Mouse (Mus musculus): ENCODE measurements around the gene Pxt1. TPM values are rescaled to one million over a fixed set of nuclear protein-coding genes. Genes with fewer than 3 reads are reported as not detected.
A peak's percentile ranks its signal among the peaks of the same experiment; 100 is the strongest.

Pxt1 gene
- polyA plus RNA-seq, 1 experiment from 2014 or later: not detected

DNA sequence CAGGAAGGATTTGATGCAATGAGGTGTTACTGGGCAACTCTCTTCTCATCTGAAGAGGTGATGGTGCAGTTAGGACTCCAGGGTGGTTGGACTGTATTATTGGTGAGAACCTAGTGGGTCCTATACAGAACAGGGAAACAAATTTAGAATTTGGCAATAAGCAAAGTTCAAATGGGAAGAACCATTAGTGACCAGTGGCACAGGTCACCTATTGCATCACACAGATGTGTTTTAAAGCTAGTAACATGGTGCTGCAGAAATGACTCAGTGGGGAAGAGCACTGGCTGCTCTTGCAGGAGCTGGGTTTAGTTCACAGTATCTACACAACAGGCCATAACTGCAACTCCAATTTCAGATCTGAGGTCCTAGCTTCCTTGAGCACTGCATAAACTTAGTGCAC is 26.5 kb upstream of the Pxt1 start:
- no peak overlapping the region for H3K9ac ChIP-seq
- no peak for ATAC-seq (ENCODE audit: low FRiP score)
- H3K36me3 ChIP-seq: peaks cover 97% of the 10 kb centered on the region
- no peaks in the 10 kb centered on the region for H3K27me3 ChIP-seq
- H3K9me3 ChIP-seq (replicated peaks): no peaks in the 10 kb centered on the region
- no peak overlapping the region for H3K4me2 ChIP-seq (replicated peaks)
- H3K27ac ChIP-seq: no peak overlapping the region
- no peaks in the 10 kb centered on the region for H3K4me1 ChIP-seq
- H3K4me3 ChIP-seq: no peak overlapping the region

- Histone ChIP-seq H3K27ac (no peak overlapping the region; the same call in 1 of the 2 replicates), H3K36me3 (peaks cover 99% of the 10 kb centered on the region), H3K9me3 (replicated peaks) (no peaks in the 10 kb centered on the region), H3K4me1 (no peaks in the 10 kb centered on the region), H3K4me3 (no peak overlapping the region), H3K4me2 (replicated peaks) (no peak overlapping the region), H3K9ac (no peak overlapping the region), H3K27me3 (no peaks in the 10 kb centered on the region)
- WGBS: 80% methylated on average over 11 of the region's 11 CpGs
- ATAC-seq (ENCODE audit: low FRiP score): no peak
These were observed 23.5 kb upstream of the Pxt1 start for GRCm38 (mm10) chr17:28967021-28967610.

- Histone ChIP-seq H3K4me3 (no peak overlapping the region), H3K36me3 (peaks cover 64% of the 10 kb centered on the region), H3K4me2 (replicated peaks) (no peak overlapping the region), H3K9me3 (replicated peaks) (no peaks in the 10 kb centered on the region), H3K27ac (no peak overlapping the region), H3K27me3 (no peaks in the 10 kb centered on the region), H3K4me1 (no peaks in the 10 kb centered on the region), H3K9ac (no peak overlapping the region)
- WGBS: 89% methylated on average over 10 of the region's 10 CpGs
- no peak for ATAC-seq (ENCODE audit: low FRiP score)
These were observed 18.0 kb upstream of the Pxt1 start for GRCm38 (mm10) chr17:28961596-28961995.

DNA sequence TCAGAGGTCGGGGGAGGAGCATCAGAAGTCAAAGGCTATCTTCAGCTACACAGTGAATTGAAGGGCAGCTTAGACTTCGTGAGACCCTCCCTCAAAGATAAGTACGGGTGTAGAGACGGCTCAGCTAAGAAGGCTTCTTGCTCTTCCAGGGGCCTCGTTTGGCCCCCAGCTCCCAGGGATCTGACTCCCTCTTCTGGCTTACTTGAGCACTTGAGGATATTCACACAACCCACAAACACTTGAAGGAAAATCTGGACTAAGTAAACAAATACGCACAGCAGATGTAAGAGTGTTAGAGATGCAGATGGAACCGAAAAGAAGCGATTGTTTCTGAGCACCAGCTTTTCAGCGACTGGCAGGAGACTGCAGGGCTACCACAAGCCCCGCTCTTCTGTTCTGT is 17.0 kb upstream of the Pxt1 start:
- Histone ChIP-seq H3K9me3 (replicated peaks) (no peaks in the 10 kb centered on the region), H3K4me2 (replicated peaks) (no peak overlapping the region), H3K36me3 (peaks cover 55% of the 10 kb centered on the region), H3K27me3 (no peaks in the 10 kb centered on the region), H3K4me1 (no peaks in the 10 kb centered on the region), H3K4me3 (no peak overlapping the region), H3K9ac (no peak overlapping the region), H3K27ac (no peak overlapping the region)
- 82% methylated on average over 10 of the region's 10 CpGs for WGBS
- ATAC-seq (ENCODE audit: low FRiP score): no peak

GRCm38 (mm10) chr17:28954416-28954815 is 10.8 kb upstream of the Pxt1 start:
- Histone ChIP-seq H3K9ac (no peak overlapping the region), H3K27ac (no peak overlapping the region), H3K4me2 (replicated peaks) (peak overlapping the region; percentile 89), H3K9me3 (replicated peaks) (no peaks in the 10 kb centered on the region), H3K36me3 (peaks cover 13% of the 10 kb centered on the region; the same call in 1 of the 2 replicates), H3K27me3 (no peaks in the 10 kb centered on the region), H3K4me3 (no peak overlapping the region), H3K4me1 (peaks cover 19% of the 10 kb centered on the region)
- 97% methylated on average over 9 of the region's 9 CpGs for WGBS
- ATAC-seq (ENCODE audit: low FRiP score): no peak

GRCm38 (mm10) chr17:28953251-28953650 is 9.6 kb upstream of the Pxt1 start:
- peaks cover 19% of the 10 kb centered on the region for H3K4me1 ChIP-seq
- H3K9ac ChIP-seq: peak overlapping the region; percentile 83
- H3K4me3 ChIP-seq: peak overlapping the region; percentile 60
- peaks cover 11% of the 10 kb centered on the region; the same call in 1 of the 2 replicates for H3K36me3 ChIP-seq
- H3K4me2 ChIP-seq (replicated peaks): peak overlapping the region; percentile 89
- no peak for ATAC-seq (ENCODE audit: low FRiP score)
- no peaks in the 10 kb centered on the region for H3K9me3 ChIP-seq (replicated peaks)
- no peaks in the 10 kb centered on the region for H3K27me3 ChIP-seq
- peak overlapping the region; percentile 93 for H3K27ac ChIP-seq
- WGBS: 31% methylated on average over 9 of the region's 9 CpGs

DNA sequence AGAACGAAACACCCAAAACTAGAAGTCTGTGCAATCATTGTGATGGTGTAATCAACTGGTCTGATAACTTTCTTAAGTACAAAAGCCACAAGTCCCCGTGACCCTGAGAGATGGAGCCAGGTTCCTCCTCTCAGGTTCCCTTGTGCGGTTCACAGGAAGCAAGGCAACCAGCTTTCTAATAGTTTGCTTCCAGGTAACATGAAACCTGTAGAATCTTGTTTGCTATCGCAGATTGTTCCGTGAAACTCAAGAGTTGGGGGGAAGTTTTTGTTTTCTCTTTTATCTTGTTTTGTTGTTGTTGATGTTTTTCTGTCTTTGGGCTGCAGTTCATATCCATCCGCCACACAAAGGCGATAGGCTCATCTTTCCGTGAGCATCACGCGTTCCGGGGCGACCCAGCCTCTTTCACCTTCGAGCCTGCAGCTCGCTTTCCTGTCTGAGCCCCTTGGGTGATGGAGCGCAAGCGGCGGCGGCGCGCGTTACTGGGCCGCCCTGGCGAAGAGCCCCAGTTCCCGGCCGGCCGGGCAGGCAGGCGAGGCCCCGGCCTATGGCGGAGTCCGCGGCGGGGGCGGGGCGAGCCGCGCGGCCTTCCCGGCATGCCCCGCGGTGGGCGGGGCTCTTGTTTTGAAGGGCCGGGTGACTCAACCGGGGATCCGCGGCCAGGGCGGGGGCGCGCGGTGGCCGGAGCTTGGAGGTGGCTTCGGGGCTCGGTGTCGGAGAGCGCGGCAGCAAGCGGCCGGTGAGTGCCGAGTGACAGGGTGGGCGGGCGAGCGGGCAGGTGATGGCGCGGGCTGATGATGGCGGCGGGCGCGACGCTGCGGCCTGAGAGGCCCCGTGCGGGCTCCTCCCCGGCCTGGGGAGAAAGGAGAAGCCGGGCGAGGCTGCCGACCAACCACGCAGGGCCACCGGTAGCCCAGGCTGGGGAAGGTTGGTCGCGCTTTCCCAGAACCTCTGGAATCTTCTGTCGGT is 8.5 kb upstream of the Pxt1 start, which contains the start of gene Kctd20:
Kctd20 (plus strand) TSS at position 120 of the 969 bp plus-strand sequence.
- peak; percentile 93 for ATAC-seq (ENCODE audit: low FRiP score)
- peaks cover 5% of the 10 kb centered on the region; the same call in 1 of the 2 replicates for H3K9me3 ChIP-seq (replicated peaks)
- peak within 1 kb of the TSS; percentile 93 for H3K27ac ChIP-seq
- peaks cover 19% of the 10 kb centered on the region for H3K4me1 ChIP-seq
- peak within 1 kb of the TSS; percentile 83 for H3K9ac ChIP-seq
- WGBS: under 1% methylated on average over 65 of the region's 80 CpGs
- H3K4me2 ChIP-seq (replicated peaks): peak within 1 kb of the TSS; percentile 89
- 0 out of 2 replicates have a peak, but pooled peaks cover 5% of the 10 kb centered on the region for H3K36me3 ChIP-seq
- peak within 1 kb of the TSS; percentile 60 for H3K4me3 ChIP-seq
- no peaks in the 10 kb centered on the region for H3K27me3 ChIP-seq

DNA sequence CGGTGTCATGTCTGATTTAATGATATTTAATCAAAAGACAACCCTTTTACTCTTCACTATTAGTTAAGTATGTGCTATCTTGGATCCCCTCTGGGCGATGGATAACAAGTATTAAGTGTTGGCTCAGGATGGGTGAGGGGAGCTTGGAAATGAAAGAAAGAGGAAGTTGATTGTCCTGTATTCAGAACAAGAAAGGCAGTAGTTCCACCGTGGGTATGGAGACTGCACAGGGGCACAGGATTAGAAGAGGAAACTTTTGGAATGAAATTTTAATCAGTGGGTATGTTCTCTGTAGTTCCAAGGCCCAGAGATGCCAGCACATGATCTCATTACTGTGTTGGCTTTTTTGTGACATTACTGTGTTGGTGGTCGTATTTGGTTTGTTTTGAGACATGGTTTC is 7.1 kb upstream of the Pxt1 start:
- Histone ChIP-seq H3K4me3 (no peak overlapping the region), H3K9ac (no peak overlapping the region)

DNA sequence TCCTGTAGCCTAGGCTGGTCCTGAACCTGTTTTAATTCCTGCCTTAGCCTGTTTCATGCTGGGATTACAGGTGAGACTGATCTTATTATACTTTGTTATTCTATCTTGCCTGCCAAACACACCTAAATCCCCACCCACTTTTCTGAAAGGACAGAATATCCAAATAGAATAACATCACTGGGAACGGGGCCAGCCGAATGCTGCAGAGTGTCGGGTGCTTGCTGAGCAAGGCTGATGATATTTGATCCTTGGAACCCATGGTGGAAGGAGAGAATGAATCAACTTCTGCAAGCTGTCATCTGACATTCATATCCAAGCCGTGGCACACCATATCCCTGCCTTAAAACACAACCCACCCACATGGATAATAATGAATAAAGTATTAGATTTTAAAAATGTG is 5.0 kb upstream of the Pxt1 start:
- H3K4me1 ChIP-seq: peaks cover 12% of the 10 kb centered on the region
- 70% methylated on average over 4 of the region's 4 CpGs for WGBS

More for the DNA sequence above, 7.1 kb upstream of the Pxt1 start:
- ATAC-seq (ENCODE audit: low FRiP score): no peak
- 76% methylated on average over 4 of the region's 4 CpGs for WGBS
- no peaks in the 10 kb centered on the region for H3K27me3 ChIP-seq
- peaks cover 5% of the 10 kb centered on the region; the same call in 1 of the 2 replicates for H3K9me3 ChIP-seq (replicated peaks)
- no peak overlapping the region for H3K4me2 ChIP-seq (replicated peaks)
- 0 out of 2 replicates have a peak, but pooled peaks cover 3% of the 10 kb centered on the region for H3K36me3 ChIP-seq
- H3K27ac ChIP-seq: no peak overlapping the region
- peaks cover 19% of the 10 kb centered on the region for H3K4me1 ChIP-seq

GRCm38 (mm10) chr17:28947011-28947939 is 3.6 kb upstream of the Pxt1 start:
- Histone ChIP-seq H3K27me3 (no peaks in the 10 kb centered on the region), H3K36me3 (no peaks in the 10 kb centered on the region), H3K4me1 (peaks cover 5% of the 10 kb centered on the region), H3K9ac (no peak overlapping the region), H3K27ac (no peak overlapping the region), H3K4me2 (replicated peaks) (no peak overlapping the region), H3K4me3 (no peak overlapping the region), H3K9me3 (replicated peaks) (peaks cover 5% of the 10 kb centered on the region; the same call in 1 of the 2 replicates)
- 89% methylated on average over 19 of the region's 19 CpGs for WGBS
- no peak for ATAC-seq (ENCODE audit: low FRiP score)

More for the DNA sequence above, 5.0 kb upstream of the Pxt1 start:
- H3K9ac ChIP-seq: no peak overlapping the region
- no peak overlapping the region for H3K27ac ChIP-seq
- H3K27me3 ChIP-seq: no peaks in the 10 kb centered on the region
- H3K9me3 ChIP-seq (replicated peaks): peaks cover 5% of the 10 kb centered on the region; the same call in 1 of the 2 replicates
- no peak overlapping the region for H3K4me3 ChIP-seq
- H3K4me2 ChIP-seq (replicated peaks): no peak overlapping the region
- no peaks in the 10 kb centered on the region for H3K36me3 ChIP-seq
- ATAC-seq (ENCODE audit: low FRiP score): no peak

- Histone ChIP-seq H3K9me3 (replicated peaks) (peaks cover 5% of the 10 kb centered on the region; the same call in 1 of the 2 replicates), H3K36me3 (no peaks in the 10 kb centered on the region), H3K4me2 (replicated peaks) (no peak overlapping the region), H3K4me1 (no peaks in the 10 kb centered on the region), H3K4me3 (no peak overlapping the region), H3K27ac (no peak overlapping the region), H3K27me3 (no peaks in the 10 kb centered on the region), H3K9ac (no peak overlapping the region)
- 93% methylated on average over 7 of the region's 7 CpGs for WGBS
- no peak for ATAC-seq (ENCODE audit: low FRiP score)
These were observed 841 bp upstream of the Pxt1 start for GRCm38 (mm10) chr17:28944481-28944880.
